Comparison of ENCODE assay signal across 14 mouse cellular contexts in the genomic region with DNA sequence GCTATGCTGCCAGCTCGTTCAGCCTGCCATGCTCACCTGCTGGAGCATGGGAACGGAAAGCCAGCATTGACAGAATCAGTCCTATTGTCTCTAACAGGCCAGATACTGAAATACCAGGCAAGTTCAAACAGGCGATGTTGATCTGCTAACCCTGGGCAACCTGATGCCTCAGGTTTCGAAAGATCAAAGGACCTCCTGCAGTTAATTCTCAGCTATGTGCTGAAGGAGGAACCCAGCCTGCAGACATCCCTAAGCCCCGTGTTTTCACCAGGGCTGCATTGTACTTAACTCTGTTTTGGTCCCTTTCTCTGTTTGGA. TPM values are rescaled to one million over a fixed set of nuclear protein-coding genes. Genes with fewer than 3 reads are reported as not detected.
DNase-seq lines count a peak whose midpoint lies in the region; ATAC-seq and TF ChIP-seq lines count a peak whose summit lies in the region.
"Had no signal": no experiment of that assay in that cellular context is flagged by ENCODE, and none has a peak within 500 bp of the region (broad histone marks: within the 10 kb centered on the region; RNA-seq: fewer than 3 reads in every experiment).

No protein-coding gene starts in this region.

- ATAC-seq in hindbrain, embryonic 15.5 days (ENCODE audit: low FRiP score, low read depth) = no peak
- ATAC-seq in hindbrain, embryonic 16.5 days = no peak
- peak; percentile 56; the same call in 1 of the 2 replicates for ATAC-seq in embryonic facial prominence, embryonic 14.5 days (ENCODE audit: low read depth)
- ATAC-seq in limb, embryonic 13.5 days (ENCODE audit: low FRiP score, low read depth) = no peak
- ATAC-seq: Patski had no signal

- H3K27me3 ChIP-seq in cerebellum, adult 2 months (ENCODE audit: control insufficient read depth, insufficient read depth, low read length) = no peaks in the 10 kb centered on the region
- no peaks in the 10 kb centered on the region for H3K27me3 ChIP-seq in hindbrain, embryonic 15.5 days
- H3K27me3 ChIP-seq in hindbrain, embryonic 16.5 days (replicated peaks; ENCODE audit: control insufficient read depth, insufficient read depth, low read length) = no peaks in the 10 kb centered on the region
- no peaks in the 10 kb centered on the region for H3K27me3 ChIP-seq in embryonic facial prominence, embryonic 14.5 days (replicated peaks; ENCODE audit: control insufficient read depth, insufficient read depth, low read length)
- H3K27me3 ChIP-seq in limb, embryonic 13.5 days = no peaks in the 10 kb centered on the region
- H3K27me3 ChIP-seq: Patski had no signal

- H3K9ac ChIP-seq in hindbrain, embryonic 15.5 days = no peak overlapping the region
- H3K9ac ChIP-seq in hindbrain, embryonic 16.5 days (ENCODE audit: low read depth, low read length) = no peak overlapping the region
- no peak overlapping the region for H3K9ac ChIP-seq in embryonic facial prominence, embryonic 14.5 days (ENCODE audit: low read depth, low read length)
- H3K9ac ChIP-seq in limb, embryonic 13.5 days = no peak overlapping the region

- no peak for TF ChIP-seq CTCF in cerebellum, adult 2 months (IDR thresholded peaks at IDR 0.05; ENCODE audit: borderline replicate concordance, insufficient read depth, low read depth, low read length)

- peak in 1 of 2 experiments; percentile 43 for DNase-seq in cerebellum, adult 2 months
- no peak for DNase-seq in cerebellum, postnatal 25 days
- DNase-seq in embryonic facial prominence, embryonic 14.5 days (ENCODE audit: low spot score) = peak; percentile 76
- DNase-seq in lung, postnatal 4 days = no peak
- no peak for DNase-seq in adrenal gland, adult 8-10 months
- DNase-seq: adrenal gland, postnatal 10 days; heart, postnatal 36 days; kidney, adult 8-10 months; right cerebral cortex, postnatal 25 days had no signal

- TF ChIP-seq POLR2A in cerebellum, adult 2 months (IDR thresholded peaks at IDR 0.05; ENCODE audit: borderline replicate concordance, insufficient read depth, low read length) = no peak

- H3K36me3 ChIP-seq in hindbrain, embryonic 15.5 days = peaks cover 15% of the 10 kb centered on the region
- peaks cover 14% of the 10 kb centered on the region for H3K36me3 ChIP-seq in hindbrain, embryonic 16.5 days (ENCODE audit: control insufficient read depth, insufficient read depth, low read length)
- peaks cover 33% of the 10 kb centered on the region for H3K36me3 ChIP-seq in embryonic facial prominence, embryonic 14.5 days (ENCODE audit: control insufficient read depth, insufficient read depth, low read length)
- peaks cover 39% of the 10 kb centered on the region for H3K36me3 ChIP-seq in limb, embryonic 13.5 days

- peak overlapping the region; percentile 44 for H3K27ac ChIP-seq in cerebellum, adult 2 months (ENCODE audit: insufficient read depth, low read length)
- peak overlapping the region; percentile 0; the same call in 1 of the 2 replicates for H3K27ac ChIP-seq in hindbrain, embryonic 15.5 days (replicated peaks)
- no peak overlapping the region for H3K27ac ChIP-seq in hindbrain, embryonic 16.5 days (ENCODE audit: low read depth, low read length)
- H3K27ac ChIP-seq in embryonic facial prominence, embryonic 14.5 days (replicated peaks; ENCODE audit: low read depth, low read length) = peak overlapping the region; percentile 56
- peak overlapping the region; percentile 6; the same call in 1 of the 2 replicates for H3K27ac ChIP-seq in limb, embryonic 13.5 days

- no peaks in the 10 kb centered on the region for H3K9me3 ChIP-seq in hindbrain, embryonic 15.5 days
- H3K9me3 ChIP-seq in hindbrain, embryonic 16.5 days (ENCODE audit: control insufficient read depth, low read length) = no peaks in the 10 kb centered on the region
- H3K9me3 ChIP-seq in embryonic facial prominence, embryonic 14.5 days (ENCODE audit: control insufficient read depth, low read length) = no peaks in the 10 kb centered on the region
- H3K9me3 ChIP-seq in limb, embryonic 13.5 days = no peaks in the 10 kb centered on the region

- peaks cover 41% of the 10 kb centered on the region for H3K4me1 ChIP-seq in cerebellum, adult 2 months (ENCODE audit: control insufficient read depth, insufficient read depth, low read length)
- peaks cover 23% of the 10 kb centered on the region for H3K4me1 ChIP-seq in hindbrain, embryonic 15.5 days (replicated peaks)
- peaks cover 4% of the 10 kb centered on the region for H3K4me1 ChIP-seq in hindbrain, embryonic 16.5 days (ENCODE audit: control insufficient read depth, insufficient read depth, low read depth, low read length)
- H3K4me1 ChIP-seq in embryonic facial prominence, embryonic 14.5 days (ENCODE audit: control insufficient read depth, insufficient read depth, low read length) = peaks cover 10% of the 10 kb centered on the region; the same call in 1 of the 2 replicates
- peaks cover 26% of the 10 kb centered on the region for H3K4me1 ChIP-seq in limb, embryonic 13.5 days

- 38% methylated on average over 5 of the region's 5 CpGs for WGBS in cerebellum, adult 2 months
- 45% methylated on average over 5 of the region's 5 CpGs for WGBS in hindbrain, embryonic 15.5 days
- WGBS in hindbrain, embryonic 16.5 days = 41% methylated on average over 5 of the region's 5 CpGs
- 22% methylated on average over 5 of the region's 5 CpGs for WGBS in embryonic facial prominence, embryonic 14.5 days
- 17% methylated on average over 5 of the region's 5 CpGs for WGBS in limb, embryonic 13.5 days

- no peak overlapping the region for H3K4me3 ChIP-seq in cerebellum, adult 2 months (replicated peaks; ENCODE audit: insufficient read depth, low read depth, low read length)
- no peak overlapping the region for H3K4me3 ChIP-seq in hindbrain, embryonic 15.5 days
- H3K4me3 ChIP-seq in hindbrain, embryonic 16.5 days (ENCODE audit: low read length) = no peak overlapping the region
- no peak overlapping the region for H3K4me3 ChIP-seq in embryonic facial prominence, embryonic 14.5 days (ENCODE audit: low read depth, low read length)
- H3K4me3 ChIP-seq in limb, embryonic 13.5 days = no peak overlapping the region
- H3K4me3 ChIP-seq: myocyte had no signal

- H3K4me2 ChIP-seq in hindbrain, embryonic 15.5 days = no peak overlapping the region
- no peak overlapping the region for H3K4me2 ChIP-seq in hindbrain, embryonic 16.5 days (ENCODE audit: low read length)
- H3K4me2 ChIP-seq in embryonic facial prominence, embryonic 14.5 days (ENCODE audit: low read depth, low read length) = no peak overlapping the region
- no peak overlapping the region for H3K4me2 ChIP-seq in limb, embryonic 13.5 days (replicated peaks)

RNA-seq across cellular contexts. Expression of gene Slc35b1, which starts 9.0 kb away (rescaled TPM):
- 88.5 and 90.3 TPM in 2 replicates for polyA plus RNA-seq in cerebellum, adult 2 months (2012; rRNA removed)
- 137 and 140 TPM in 2 replicates for polyA plus RNA-seq in hindbrain, embryonic 15.5 days (2015; fragmentation: Nextera tagmentation; extraction: Ambion mirVana)
- 142 and 147 TPM in 2 replicates for polyA plus RNA-seq in hindbrain, embryonic 16.5 days (2015; fragmentation: Nextera tagmentation; extraction: Ambion mirVana)
- 105 and 108 TPM in 2 replicates for polyA plus RNA-seq in embryonic facial prominence, embryonic 14.5 days (2014; fragmentation: Nextera tagmentation; extraction: Ambion mirVana)
- 121 and 127 TPM in 2 replicates for polyA plus RNA-seq in limb, embryonic 13.5 days (2015; fragmentation: Nextera tagmentation; extraction: Ambion mirVana)
- total RNA-seq in adrenal gland, adult 8-10 months (2022) = 10 to 100 TPM; 62.7 to 88.9 (median 78.0) TPM

RNA-seq across cellular contexts. Expression of gene Spop, which starts 20.4 kb away (rescaled TPM):
- polyA plus RNA-seq in cerebellum, adult 2 months (2012; rRNA removed) = 147 and 149 TPM in 2 replicates
- 222 and 230 TPM in 2 replicates for polyA plus RNA-seq in hindbrain, embryonic 15.5 days (2015; fragmentation: Nextera tagmentation; extraction: Ambion mirVana)
- 222 and 250 TPM in 2 replicates for polyA plus RNA-seq in hindbrain, embryonic 16.5 days (2015; fragmentation: Nextera tagmentation; extraction: Ambion mirVana)
- 98.3 and 106 TPM in 2 replicates for polyA plus RNA-seq in embryonic facial prominence, embryonic 14.5 days (2014; fragmentation: Nextera tagmentation; extraction: Ambion mirVana)
- 156 and 168 TPM in 2 replicates for polyA plus RNA-seq in limb, embryonic 13.5 days (2015; fragmentation: Nextera tagmentation; extraction: Ambion mirVana)
- 100 to 1,000 TPM; 160 to 216 (median 189) TPM for total RNA-seq in adrenal gland, adult 8-10 months (2022)

RNA-seq across cellular contexts. Expression of gene Fam117a, which starts 56.6 kb away (rescaled TPM):
- 14.3 and 17.4 TPM in 2 replicates for polyA plus RNA-seq in cerebellum, adult 2 months (2012; rRNA removed)
- polyA plus RNA-seq in hindbrain, embryonic 15.5 days (2015; fragmentation: Nextera tagmentation; extraction: Ambion mirVana) = 3.1 and 3.6 TPM in 2 replicates
- polyA plus RNA-seq in hindbrain, embryonic 16.5 days (2015; fragmentation: Nextera tagmentation; extraction: Ambion mirVana) = 3.0 and 3.1 TPM in 2 replicates
- polyA plus RNA-seq in embryonic facial prominence, embryonic 14.5 days (2014; fragmentation: Nextera tagmentation; extraction: Ambion mirVana) = 15.2 and 15.5 TPM in 2 replicates
- polyA plus RNA-seq in limb, embryonic 13.5 days (2015; fragmentation: Nextera tagmentation; extraction: Ambion mirVana) = 15.8 and 16.2 TPM in 2 replicates
- total RNA-seq in adrenal gland, adult 8-10 months (2022) = 10 to 100 TPM; 14.7 to 21.4 (median 18.0) TPM
